Mouse (Mus musculus): ENCODE measurements around the gene Tnr. TPM values are rescaled to one million over a fixed set of nuclear protein-coding genes. Genes with fewer than 3 reads are reported as not detected.

Gene Tnr
- polyA plus RNA-seq, 1 experiment: not detected

DNA sequence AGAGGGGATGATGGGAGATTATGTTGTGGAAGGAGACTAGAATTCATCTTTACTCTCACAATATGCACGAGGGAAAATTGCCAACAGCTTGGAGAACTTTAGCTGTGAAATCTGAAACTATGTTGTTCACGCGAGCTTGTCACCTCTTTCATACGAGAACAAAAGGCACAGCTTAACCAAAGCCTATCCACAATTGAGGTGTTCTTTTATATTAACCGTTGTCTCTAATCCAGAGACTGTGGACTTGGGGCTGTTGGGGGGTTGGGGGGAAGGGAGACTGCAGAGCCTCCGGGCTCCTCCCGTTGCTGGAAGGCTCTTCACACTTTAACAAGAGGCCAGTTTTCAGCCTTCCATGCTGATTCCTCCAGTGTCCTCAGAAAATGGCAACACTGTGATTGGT lies 14.5 kb downstream of the Tnr start:
- no peaks in the 10 kb centered on the region for H3K4me1 ChIP-seq (ENCODE audit: control insufficient read depth, insufficient read depth, insufficient read length, low read length)
- no peak overlapping the region for H3K4me3 ChIP-seq (ENCODE audit: insufficient read depth, low read depth, low read length)
- H3K27ac ChIP-seq (replicated peaks; ENCODE audit: low read depth, low read length): no peak overlapping the region

- no peak overlapping the region for H3K4me3 ChIP-seq (ENCODE audit: insufficient read depth, low read depth, low read length)
- H3K27ac ChIP-seq (replicated peaks; ENCODE audit: low read depth, low read length): no peak overlapping the region
- no peaks in the 10 kb centered on the region for H3K4me1 ChIP-seq (ENCODE audit: control insufficient read depth, insufficient read depth, insufficient read length, low read length)
Observed at GRCm38 (mm10) chr1:159545470-159546145, 22.0 kb downstream of the Tnr start.

DNA sequence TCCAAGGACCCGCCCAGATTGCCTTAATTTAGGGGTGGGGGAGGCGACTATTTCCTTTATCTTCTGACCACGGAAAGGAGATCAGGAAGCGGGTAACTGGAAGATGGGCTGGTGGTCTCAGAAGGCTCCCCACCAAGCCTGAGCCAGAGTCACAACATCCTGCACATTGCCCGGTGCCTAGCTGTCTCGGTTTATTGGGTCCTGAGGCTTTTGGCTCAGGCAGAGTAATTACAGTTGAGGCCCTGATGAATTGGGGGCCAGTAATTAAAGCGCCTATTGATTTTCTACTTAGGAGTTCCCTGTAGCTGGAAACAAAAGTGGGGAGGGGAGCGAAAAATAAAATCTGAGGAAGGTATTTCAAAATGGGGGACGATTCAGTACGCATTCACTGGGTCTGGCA lies 27.5 kb downstream of the Tnr start:
- Histone ChIP-seq H3K4me3 (ENCODE audit: insufficient read depth, low read depth, low read length) (no peak overlapping the region), H3K27ac (replicated peaks; ENCODE audit: low read depth, low read length) (no peak overlapping the region)

GRCm38 (mm10) chr1:159551591-159552442 lies 28.2 kb downstream of the Tnr start:
- Histone ChIP-seq H3K4me1 (ENCODE audit: control insufficient read depth, insufficient read depth, insufficient read length, low read length) (no peaks in the 10 kb centered on the region), H3K4me3 (ENCODE audit: insufficient read depth, low read depth, low read length) (no peak overlapping the region), H3K27ac (replicated peaks; ENCODE audit: low read depth, low read length) (no peak overlapping the region)

More for the DNA sequence above, 27.5 kb downstream of the Tnr start:
- H3K4me1 ChIP-seq (ENCODE audit: control insufficient read depth, insufficient read depth, insufficient read length, low read length): no peaks in the 10 kb centered on the region

GRCm38 (mm10) chr1:159561616-159562015 lies 38.0 kb downstream of the Tnr start:
- Histone ChIP-seq H3K27ac (replicated peaks; ENCODE audit: low read depth, low read length) (no peak overlapping the region), H3K4me3 (ENCODE audit: insufficient read depth, low read depth, low read length) (no peak overlapping the region)

GRCm38 (mm10) chr1:159565129-159565528 lies 41.6 kb downstream of the Tnr start:
- Histone ChIP-seq H3K4me3 (ENCODE audit: insufficient read depth, low read depth, low read length) (no peak overlapping the region), H3K4me1 (ENCODE audit: control insufficient read depth, insufficient read depth, insufficient read length, low read length) (no peaks in the 10 kb centered on the region), H3K27ac (replicated peaks; ENCODE audit: low read depth, low read length) (no peak overlapping the region)

More at GRCm38 (mm10) chr1:159561616-159562015, 38.0 kb downstream of the Tnr start:
- no peaks in the 10 kb centered on the region for H3K4me1 ChIP-seq (ENCODE audit: control insufficient read depth, insufficient read depth, insufficient read length, low read length)

DNA sequence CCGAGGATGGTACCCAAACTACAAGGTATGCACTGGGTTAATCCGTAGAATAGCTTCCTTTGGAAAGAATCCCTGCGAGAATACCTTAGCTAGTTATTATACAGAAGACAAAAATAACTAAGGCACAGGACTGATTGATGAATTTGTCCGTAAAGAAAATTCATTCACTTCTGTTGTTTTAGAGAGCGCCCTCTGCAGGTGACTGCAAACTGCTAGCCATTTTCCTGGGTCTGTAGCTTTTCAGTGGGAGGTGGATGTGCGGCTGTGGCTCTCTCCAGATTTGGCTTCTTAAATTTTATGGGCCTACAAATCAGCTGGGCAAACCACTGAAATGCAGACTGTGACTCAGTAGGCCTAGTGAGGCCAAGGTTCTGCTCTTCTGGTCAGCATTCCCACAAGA lies 42.5 kb downstream of the Tnr start:
- H3K27ac ChIP-seq (replicated peaks; ENCODE audit: low read depth, low read length): no peak overlapping the region
- no peak overlapping the region for H3K4me3 ChIP-seq (ENCODE audit: insufficient read depth, low read depth, low read length)
- H3K4me1 ChIP-seq (ENCODE audit: control insufficient read depth, insufficient read depth, insufficient read length, low read length): no peaks in the 10 kb centered on the region

DNA sequence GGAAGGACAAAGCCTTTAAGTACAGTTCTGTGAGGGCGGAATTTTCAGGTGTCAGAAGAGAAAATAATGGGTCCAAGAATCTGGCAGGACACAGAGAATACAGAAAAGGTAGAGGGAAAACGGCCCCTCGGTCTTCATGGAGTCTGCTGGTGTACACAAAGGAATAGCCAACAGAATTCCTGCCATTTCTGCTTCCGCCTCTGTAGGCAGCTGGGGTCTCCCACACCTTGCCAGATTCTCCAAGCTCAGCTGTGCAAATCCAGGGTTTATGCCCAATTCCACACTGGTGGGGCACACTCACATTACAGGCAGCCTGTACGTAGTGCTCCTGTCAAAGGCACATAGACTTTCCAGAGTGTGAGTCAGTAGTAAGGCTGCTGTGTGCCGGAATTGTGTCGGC lies 43.6 kb downstream of the Tnr start:
- H3K4me1 ChIP-seq (ENCODE audit: control insufficient read depth, insufficient read depth, insufficient read length, low read length): no peaks in the 10 kb centered on the region
- H3K27ac ChIP-seq (replicated peaks; ENCODE audit: low read depth, low read length): no peak overlapping the region
- H3K4me3 ChIP-seq (ENCODE audit: insufficient read depth, low read depth, low read length): no peak overlapping the region

GRCm38 (mm10) chr1:159570270-159570669 lies 46.7 kb downstream of the Tnr start:
- no peak overlapping the region for H3K4me3 ChIP-seq (ENCODE audit: insufficient read depth, low read depth, low read length)
- no peak overlapping the region for H3K27ac ChIP-seq (replicated peaks; ENCODE audit: low read depth, low read length)
- H3K4me1 ChIP-seq (ENCODE audit: control insufficient read depth, insufficient read depth, insufficient read length, low read length): no peaks in the 10 kb centered on the region

GRCm38 (mm10) chr1:159570831-159571230 lies 47.3 kb downstream of the Tnr start:
- Histone ChIP-seq H3K27ac (replicated peaks; ENCODE audit: low read depth, low read length) (no peak overlapping the region), H3K4me3 (ENCODE audit: insufficient read depth, low read depth, low read length) (no peak overlapping the region), H3K4me1 (ENCODE audit: control insufficient read depth, insufficient read depth, insufficient read length, low read length) (no peaks in the 10 kb centered on the region)

GRCm38 (mm10) chr1:159571951-159572350 lies 48.4 kb downstream of the Tnr start:
- H3K4me3 ChIP-seq (ENCODE audit: insufficient read depth, low read depth, low read length): no peak overlapping the region
- no peaks in the 10 kb centered on the region for H3K4me1 ChIP-seq (ENCODE audit: control insufficient read depth, insufficient read depth, insufficient read length, low read length)
- H3K27ac ChIP-seq (replicated peaks; ENCODE audit: low read depth, low read length): no peak overlapping the region

GRCm38 (mm10) chr1:159573116-159573515 lies 49.5 kb downstream of the Tnr start:
- H3K27ac ChIP-seq (replicated peaks; ENCODE audit: low read depth, low read length): no peak overlapping the region
- no peak overlapping the region for H3K4me3 ChIP-seq (ENCODE audit: insufficient read depth, low read depth, low read length)
- no peaks in the 10 kb centered on the region for H3K4me1 ChIP-seq (ENCODE audit: control insufficient read depth, insufficient read depth, insufficient read length, low read length)

- no peaks in the 10 kb centered on the region for H3K4me1 ChIP-seq (ENCODE audit: control insufficient read depth, insufficient read depth, insufficient read length, low read length)
- no peak overlapping the region for H3K4me3 ChIP-seq (ENCODE audit: insufficient read depth, low read depth, low read length)
- H3K27ac ChIP-seq (replicated peaks; ENCODE audit: low read depth, low read length): no peak overlapping the region
Observed at GRCm38 (mm10) chr1:159574661-159575060, 51.1 kb downstream of the Tnr start.

DNA sequence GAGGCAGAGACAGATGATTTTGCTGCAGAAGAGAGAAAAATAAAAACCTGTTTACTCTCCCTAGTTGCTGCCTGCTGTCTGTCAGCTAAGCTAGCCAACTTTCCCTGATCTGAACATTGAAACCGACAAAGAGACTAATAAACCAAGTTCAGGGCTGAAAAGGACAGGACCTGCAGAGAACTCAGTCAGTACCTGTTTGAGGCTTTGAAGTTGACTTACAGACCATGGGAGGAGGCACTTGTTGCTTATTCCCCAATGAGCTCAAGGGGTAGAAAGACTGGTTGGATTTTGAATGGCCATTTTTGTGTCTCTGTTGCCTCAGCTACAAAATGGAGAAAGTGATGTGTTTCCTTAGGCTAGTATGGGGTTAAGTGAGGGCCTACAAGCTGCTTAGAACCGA lies 52.7 kb downstream of the Tnr start:
- no peaks in the 10 kb centered on the region for H3K4me1 ChIP-seq (ENCODE audit: control insufficient read depth, insufficient read depth, insufficient read length, low read length)
- no peak overlapping the region for H3K27ac ChIP-seq (replicated peaks; ENCODE audit: low read depth, low read length)
- H3K4me3 ChIP-seq (ENCODE audit: insufficient read depth, low read depth, low read length): no peak overlapping the region

DNA sequence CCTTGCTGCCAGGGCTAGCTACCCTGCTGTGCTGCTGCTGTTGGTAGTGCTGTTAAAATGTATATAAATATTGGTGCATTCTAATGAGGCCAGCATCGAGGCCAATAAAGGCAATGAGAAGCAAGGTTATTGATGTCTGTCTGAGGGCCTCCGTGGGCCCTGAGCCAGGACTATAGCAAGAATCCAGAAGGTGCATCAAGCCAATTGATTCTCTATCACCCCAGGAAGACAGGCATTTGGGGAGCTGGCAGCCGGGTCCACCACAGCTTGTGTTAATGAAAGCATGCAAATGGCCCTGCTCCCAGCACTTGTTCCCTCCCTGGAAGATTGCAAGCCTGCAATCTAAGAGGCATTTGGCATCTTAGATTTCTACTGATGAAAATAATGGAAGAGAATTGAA lies 54.8 kb downstream of the Tnr start:
- Histone ChIP-seq H3K27ac (replicated peaks; ENCODE audit: low read depth, low read length) (no peak overlapping the region), H3K4me3 (ENCODE audit: insufficient read depth, low read depth, low read length) (no peak overlapping the region), H3K4me1 (ENCODE audit: control insufficient read depth, insufficient read depth, insufficient read length, low read length) (no peaks in the 10 kb centered on the region)

Measured in brown adipose tissue, adult 24 weeks (tissue).